Mouse (Mus musculus) CD8-positive naive resting alpha-beta T cell, adult 2 months (primary cell): ENCODE measurements around the gene Pbx1.

Experiments
- DNase-seq, 2 experiments: peaks; one replicate each; pipeline ENCODE4 v3.0.0; 2022; ENCODE audit warnings: low read depth in 2 of 2, low spot score in 2 of 2

Gene Pbx1

GRCm38 (mm10) chr1:168094671-168095070 is 337.4 kb downstream of the Pbx1 start:
- DNase-seq, result no peak

DNA sequence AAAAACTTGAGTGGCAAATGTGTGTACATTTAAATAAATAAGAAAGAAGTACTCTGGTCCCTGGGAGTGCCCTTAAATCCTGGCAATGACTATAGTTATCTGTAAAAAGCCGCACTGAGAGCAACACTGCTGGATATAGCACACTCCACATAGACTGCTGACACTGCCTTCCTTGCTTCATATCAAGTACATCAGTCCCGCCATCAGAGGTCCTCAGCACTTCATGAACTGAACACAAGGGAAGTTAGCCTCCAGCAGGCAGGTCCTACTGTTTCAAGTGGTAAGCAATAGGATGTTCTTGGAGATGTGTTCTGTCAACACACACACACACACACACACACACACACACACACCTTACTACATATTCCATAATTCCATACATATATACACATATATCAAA is 339.0 kb downstream of the Pbx1 start:
- no peak for DNase-seq

DNA sequence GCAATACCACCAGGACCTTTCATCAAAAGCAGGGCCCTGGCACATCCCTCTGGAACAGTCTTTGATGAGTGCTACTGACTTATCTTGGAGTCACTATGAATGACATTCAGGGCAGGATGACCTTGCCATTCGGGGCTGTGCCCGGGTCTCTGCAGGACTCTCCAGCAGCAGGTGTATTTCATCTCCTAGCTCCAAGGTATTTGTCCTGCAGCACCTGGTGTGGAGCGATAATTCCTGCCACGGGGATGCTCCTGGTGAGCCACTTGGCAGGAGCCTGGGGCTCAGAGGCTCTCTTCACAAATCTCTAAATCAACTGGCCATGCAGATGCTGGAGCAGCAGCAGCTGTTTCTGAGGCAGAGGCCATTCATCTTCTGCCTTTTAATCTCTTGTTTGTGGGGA is 340.4 kb downstream of the Pbx1 start:
- DNase-seq, result no peak

DNA sequence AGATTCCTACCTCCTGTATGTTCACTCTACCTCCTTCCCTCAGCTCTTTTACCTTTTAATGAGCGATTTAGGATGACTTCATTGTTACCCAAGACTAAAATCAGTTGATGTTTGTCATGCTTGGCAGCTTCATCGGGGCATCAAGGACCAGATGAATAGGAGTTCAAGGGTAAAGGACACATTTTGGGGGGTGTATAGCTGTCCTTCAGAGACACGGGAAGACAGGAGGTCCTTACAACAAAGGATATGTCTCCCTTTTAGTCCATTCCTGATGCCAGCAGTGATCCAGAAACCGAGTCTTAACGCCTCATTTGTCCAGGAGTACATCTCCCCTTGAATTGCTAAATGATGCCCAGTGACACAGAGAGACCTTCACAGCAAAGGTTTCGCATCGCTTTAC is 343.4 kb downstream of the Pbx1 start:
- DNase-seq, result no peak

DNA sequence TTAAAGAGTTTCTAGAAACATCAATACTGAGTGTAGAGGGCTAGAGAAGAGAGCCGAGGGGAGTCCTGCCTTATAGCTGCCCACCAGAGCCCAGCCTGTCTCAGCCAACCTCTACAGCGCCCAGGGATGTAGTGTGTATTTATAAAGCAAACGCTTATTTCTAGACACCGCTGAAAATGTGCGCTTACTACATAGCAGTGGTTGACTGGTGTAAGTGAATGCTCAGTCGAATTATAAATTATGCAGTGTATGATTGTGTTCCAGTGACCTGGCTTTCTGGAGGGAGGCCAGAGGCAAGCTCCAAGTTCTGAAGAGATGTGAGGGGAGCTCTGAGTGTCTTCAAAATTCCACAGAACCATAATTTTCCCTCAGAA is 352.7 kb downstream of the Pbx1 start:
- DNase-seq, result no peak

- DNase-seq, result no peak
These were observed 353.2 kb downstream of the Pbx1 start for GRCm38 (mm10) chr1:168078746-168079393.

- no peak for DNase-seq
These were observed 360.1 kb downstream of the Pbx1 start for GRCm38 (mm10) chr1:168071974-168072373.

GRCm38 (mm10) chr1:168070273-168070910 is 361.7 kb downstream of the Pbx1 start:
- DNase-seq, result no peak

GRCm38 (mm10) chr1:168069740-168070139 is 362.3 kb downstream of the Pbx1 start:
- DNase-seq, result no peak
